Comparison of ENCODE assay signal across 14 mouse cellular contexts in the genomic region with DNA sequence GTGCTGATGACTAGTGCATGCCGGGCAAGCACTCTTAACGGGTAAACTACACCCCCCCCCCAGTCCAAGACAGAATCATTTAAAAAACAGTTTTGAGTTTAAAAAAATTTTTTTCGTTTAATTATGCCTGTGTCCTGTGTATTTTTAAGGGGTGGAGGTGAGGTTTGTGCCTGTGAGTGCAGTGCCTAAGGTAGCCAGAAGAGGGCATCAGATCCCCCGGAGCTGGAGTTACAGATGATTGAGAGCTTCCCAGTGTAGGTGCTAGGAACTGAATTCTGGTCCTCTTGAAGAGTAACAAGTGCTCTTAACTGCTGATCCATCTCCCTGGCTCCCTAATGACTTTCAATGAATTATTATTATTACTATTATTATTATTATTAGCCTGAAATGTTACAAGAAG. TPM values are rescaled to one million over a fixed set of nuclear protein-coding genes. Genes with fewer than 3 reads are reported as not detected.
DNase-seq lines count a peak whose midpoint lies in the region; ATAC-seq and TF ChIP-seq lines count a peak whose summit lies in the region.
"Had no signal": no experiment of that assay in that cellular context is flagged by ENCODE, and none has a peak within 500 bp of the region (broad histone marks: within the 10 kb centered on the region; RNA-seq: fewer than 3 reads in every experiment).

No protein-coding gene starts in this region.

- H3K4me3 ChIP-seq in left cerebral cortex, adult 2 months = no peak overlapping the region
- no peak overlapping the region for H3K4me3 ChIP-seq in CH12.LX (replicated peaks in 1 of 3; ENCODE audit: low read depth in 2 of 3, low read length in 2 of 3, poor library complexity in 1 of 3)
- H3K4me3 ChIP-seq: liver, embryonic 13.5 days; neural tube, embryonic 15.5 days had no signal

- no peaks in the 10 kb centered on the region for H3K79me2 ChIP-seq in CH12.LX (replicated peaks; ENCODE audit: control insufficient read depth, extremely low read depth, insufficient read depth, poor library complexity, severe bottlenecking)

- H3K36me3 ChIP-seq in CH12.LX (replicated peaks in 1 of 2; ENCODE audit: control insufficient read depth in 1 of 2, insufficient read depth in 1 of 2, low read length in 1 of 2) = peaks cover 4 to 19% of the 10 kb centered on the region in 2 experiments
- H3K36me3 ChIP-seq: neural tube, embryonic 15.5 days had no signal

- no peak overlapping the region for H3K9ac ChIP-seq in CH12.LX (ENCODE audit: insufficient read depth, low read depth)
- H3K9ac ChIP-seq: forebrain, postnatal 0 days; liver, embryonic 13.5 days; neural tube, embryonic 15.5 days had no signal

- ATAC-seq in frontal cortex, adult (ENCODE audit: low TSS enrichment) = no peak
- ATAC-seq: forebrain, postnatal 0 days had no signal

- no peak for DNase-seq in left cerebral cortex, adult 2 months (ENCODE audit: extremely low spot score in 1 of 2, low spot score in 2 of 2)
- DNase-seq in left cerebral cortex, postnatal 25 days (ENCODE audit: low spot score in 2 of 2) = no peak
- DNase-seq in B cell, adult 2 months = peak; percentile 11 to 12
- DNase-seq in CH12.LX (ENCODE audit: extremely low read depth) = no peak
- DNase-seq in c-Kit-negative CD71-positive TER-119-positive erythroid progenitor cells, embryonic 14.5 days (ENCODE audit: low read depth, low spot score) = peak; percentile 12
- DNase-seq in Muller cell, postnatal 12 days (ENCODE audit: inconsistent ontology term) = no peak
- DNase-seq: adrenal gland, postnatal 10 days; forebrain, postnatal 0 days; gastrocnemius, postnatal 36 days; kidney, postnatal 10 days; liver, embryonic 13.5 days had no signal

- no peak overlapping the region for H3K4me2 ChIP-seq in CH12.LX (ENCODE audit: insufficient read depth, low read depth, poor library complexity, severe bottlenecking)
- H3K4me2 ChIP-seq: liver, embryonic 13.5 days; neural tube, embryonic 15.5 days had no signal

- peaks cover 4 to 18% of the 10 kb centered on the region in 2 experiments; a peak in 2 of 4 replicates for H3K4me1 ChIP-seq in CH12.LX (ENCODE audit: control insufficient read depth in 1 of 2, insufficient read depth in 2 of 2)
- H3K4me1 ChIP-seq: neural tube, embryonic 15.5 days had no signal

- no peaks in the 10 kb centered on the region for H3K27me3 ChIP-seq in CH12.LX (replicated peaks)
- H3K27me3 ChIP-seq: liver, embryonic 13.5 days; neural tube, embryonic 15.5 days had no signal

- H3K27ac ChIP-seq in left cerebral cortex, adult 2 months = no peak overlapping the region
- H3K27ac ChIP-seq in CH12.LX (ENCODE audit: insufficient read depth, low read depth) = no peak overlapping the region
- H3K27ac ChIP-seq: liver, embryonic 13.5 days; neural tube, embryonic 15.5 days had no signal

- TF ChIP-seq POLR2A in CH12.LX (IDR thresholded peaks at IDR 0.05; ENCODE audit: low read depth, low read length) = no peak

- TF ChIP-seq CTCF in left cerebral cortex, adult 2 months (IDR thresholded peaks at IDR 0.05) = peak; percentile 31
- peak; percentile 38 to 39; a peak in 3 of 4 replicates for TF ChIP-seq CTCF in CH12.LX (conservative IDR thresholded peaks at IDR 0.05 in 1 of 2, IDR thresholded peaks at IDR 0.05 in 1 of 2; ENCODE audit: low read depth in 2 of 2, low read length in 2 of 2)

- H3K9me3 ChIP-seq in CH12.LX (replicated peaks; ENCODE audit: low read length) = no peaks in the 10 kb centered on the region
- H3K9me3 ChIP-seq: liver, embryonic 13.5 days; neural tube, embryonic 15.5 days had no signal

- no peak for TF ChIP-seq EP300 in CH12.LX (IDR thresholded peaks at IDR 0.05; ENCODE audit: low read length)

- in situ Hi-C loops in CH12.LX (cut with MboI; ENCODE audit: low pct_ligation_motif_present, low pct_unique_long_range_greater_than_20kb, low sequenced_read_pairs) = no loop called here

- intact Hi-C loops in left cerebral cortex, adult 2 months (cut with DNase I) = no loop called here
- intact Hi-C loops in left cerebral cortex, postnatal 25 days (cut with DNase I) = no loop called here

- dilution Hi-C loops in CH12.LX (cut with MboI; ENCODE audit: extremely low pct_ligation_motif_present, extremely low pct_unique_long_range_greater_than_20kb, low sequenced_read_pairs) = no loop called here

- TF ChIP-seq RAD21 in CH12.LX (IDR thresholded peaks at IDR 0.05; ENCODE audit: low read depth, low read length) = no peak; the same call in 1 of the 2 replicates

TF ChIP-seq in CH12.LX, 34 proteins besides CTCF, POLR2A, EP300 and RAD21:
- TF ChIP-seq RCOR1 (conservative IDR thresholded peaks at IDR 0.05; ENCODE audit: low read depth, low read length) (no peak), ZNF384 (IDR thresholded peaks at IDR 0.05; ENCODE audit: low read depth, low read length) (no peak), HCFC1 (IDR thresholded peaks at IDR 0.05; ENCODE audit: low read depth, low read length) (no peak), USF2 (conservative IDR thresholded peaks at IDR 0.05; ENCODE audit: low read depth, low read length) (no peak), SMC3 (IDR thresholded peaks at IDR 0.05; ENCODE audit: low read depth, low read length) (0 out of 2 replicates have a peak, but pooled peaks have one; percentile 7)

RNA-seq across cellular contexts. Expression of a gene that starts 16.7 kb away (rescaled TPM):
- 10 to 100 TPM; 37.4 to 65.6 TPM for total RNA-seq in left cerebral cortex, adult 2 months (2021)
- total RNA-seq in left cerebral cortex, postnatal 25 days (2021) = 10 to 100 TPM; 29.0 to 45.8 TPM
- total RNA-seq in CH12.LX (2012; rRNA removed) = 19.6 and 21.6 TPM in 2 replicates
- total RNA-seq in CH12.LX (2014; rRNA removed) = 220 and 268 TPM in 2 replicates
- 29.6 and 122 TPM in 2 replicates for polyA plus RNA-seq in CH12.LX (2012; ENCODE audit: insufficient read length, low read depth)

RNA-seq across cellular contexts. Expression of a gene that starts 24.7 kb away (rescaled TPM):
- total RNA-seq in left cerebral cortex, adult 2 months (2021) = not detected
- total RNA-seq in left cerebral cortex, postnatal 25 days (2021) = not detected
- not detected in 2 replicates for total RNA-seq in CH12.LX (2012; rRNA removed)
- not detected in 2 replicates for total RNA-seq in CH12.LX (2014; rRNA removed)
- not detected in 2 replicates for polyA plus RNA-seq in CH12.LX (2012; ENCODE audit: insufficient read length, low read depth)
- total RNA-seq: forebrain, postnatal 0 days; gastrocnemius, postnatal 36 days had no signal
- polyA plus RNA-seq: cortical plate, adult 2 months; forebrain, postnatal 0 days; neural tube, embryonic 15.5 days had no signal

RNA-seq across cellular contexts. Expression of a gene that starts 55.6 kb away (rescaled TPM):
- total RNA-seq in left cerebral cortex, adult 2 months (2021) = 10 to 100 TPM; 37.6 to 49.7 TPM
- 10 to 100 TPM; 43.4 to 48.1 TPM for total RNA-seq in left cerebral cortex, postnatal 25 days (2021)
- total RNA-seq in CH12.LX (2012; rRNA removed) (52.0 and 87.2 TPM in 2 replicates), CH12.LX (2014; rRNA removed) (138 and 141 TPM in 2 replicates)
- polyA plus RNA-seq in CH12.LX (2012; ENCODE audit: insufficient read length, low read depth) = 38.4 and 39.9 TPM in 2 replicates

Comparison
In these comparisons a context has a peak if more than half of its experiments do, and no peak if none do; other contexts are left out.
1. DNase-seq: peak in B cell, adult 2 months (2 of 2) and c-Kit-negative CD71-positive TER-119-positive erythroid progenitor cells, embryonic 14.5 days (single experiment); none in left cerebral cortex, adult 2 months (0 of 2), left cerebral cortex, postnatal 25 days (0 of 2), CH12.LX (single experiment) and Muller cell, postnatal 12 days (single experiment).